Mouse (Mus musculus) lung, postnatal 25 days (tissue): ENCODE data around the gene Wap.
"Not testable (repeated sequence)": the region's sequence is repeated elsewhere in the genome, so short reads cannot be mapped to it uniquely, and the experiment has no call there.

Source experiments
- DNase-seq: peaks from one replicate; pipeline ENCODE4 v3.0.0; 2022; ENCODE audit warnings: low spot score

Wap gene

DNA sequence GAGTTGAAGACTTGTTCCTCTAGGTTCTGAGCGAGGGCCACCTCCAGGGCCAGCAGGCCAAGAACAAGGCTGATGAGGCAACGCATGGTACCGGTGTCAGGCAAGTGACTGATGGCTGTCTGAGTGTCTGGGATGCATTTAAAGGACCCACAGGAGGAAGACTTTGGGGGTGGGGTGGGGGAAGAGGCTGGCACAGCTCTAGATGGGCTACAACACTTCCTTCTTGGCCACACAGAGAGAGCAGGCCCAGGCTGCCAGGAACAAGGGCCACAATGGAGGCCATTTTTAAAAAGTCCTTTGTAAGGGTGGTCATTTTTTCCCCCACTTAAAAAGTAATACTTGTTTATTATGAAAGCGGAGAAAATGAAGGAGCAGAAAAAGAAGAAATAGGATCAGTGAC lies at the start of gene Wap:
Gene Wap, minus strand, starts transcription at position 101 of the 400 bp plus-strand sequence.
- no peak for DNase-seq

DNA sequence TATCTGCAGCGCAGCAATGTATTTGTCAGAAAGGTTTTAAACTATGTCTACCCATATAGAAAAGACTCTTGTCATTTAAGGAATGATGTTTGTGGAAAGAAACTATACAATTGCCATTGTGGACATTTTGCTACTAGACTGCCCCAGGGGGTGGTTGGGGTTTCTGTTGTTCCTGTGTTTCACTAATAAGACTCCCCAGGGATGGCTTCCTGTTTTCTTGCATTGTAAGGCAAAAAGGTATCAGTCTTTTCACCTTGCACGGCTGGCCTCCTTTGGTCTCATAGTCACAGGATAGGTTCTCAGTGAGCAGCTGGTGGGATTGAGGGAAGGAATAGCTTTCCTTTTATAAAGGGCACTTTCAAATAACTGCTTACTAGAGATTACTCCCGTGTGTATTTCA lies 46.3 kb upstream of the Wap start:
- DNase-seq, result no peak

DNA sequence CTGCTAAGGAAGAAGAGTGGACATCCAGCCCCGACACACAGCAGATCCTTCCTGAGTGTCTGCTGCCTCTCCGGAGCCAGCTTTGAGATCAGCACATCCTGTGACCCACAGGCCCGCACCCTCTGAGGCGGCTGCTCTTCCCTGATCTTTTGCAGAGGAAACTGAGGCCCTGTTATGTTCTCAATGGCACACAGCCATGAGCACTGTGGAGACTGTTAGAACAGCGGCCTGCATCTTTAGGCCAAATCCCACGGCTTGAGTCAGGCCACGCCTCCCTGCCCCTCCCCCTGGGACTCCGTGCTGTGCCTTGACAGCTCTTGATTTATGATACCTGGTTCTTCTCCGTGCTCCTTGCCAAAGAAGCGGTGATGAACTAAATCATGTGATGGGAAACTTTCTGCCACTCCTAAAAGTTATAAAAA lies 42.0 kb upstream of the Wap start:
- DNase-seq, result peak; percentile 69

DNA sequence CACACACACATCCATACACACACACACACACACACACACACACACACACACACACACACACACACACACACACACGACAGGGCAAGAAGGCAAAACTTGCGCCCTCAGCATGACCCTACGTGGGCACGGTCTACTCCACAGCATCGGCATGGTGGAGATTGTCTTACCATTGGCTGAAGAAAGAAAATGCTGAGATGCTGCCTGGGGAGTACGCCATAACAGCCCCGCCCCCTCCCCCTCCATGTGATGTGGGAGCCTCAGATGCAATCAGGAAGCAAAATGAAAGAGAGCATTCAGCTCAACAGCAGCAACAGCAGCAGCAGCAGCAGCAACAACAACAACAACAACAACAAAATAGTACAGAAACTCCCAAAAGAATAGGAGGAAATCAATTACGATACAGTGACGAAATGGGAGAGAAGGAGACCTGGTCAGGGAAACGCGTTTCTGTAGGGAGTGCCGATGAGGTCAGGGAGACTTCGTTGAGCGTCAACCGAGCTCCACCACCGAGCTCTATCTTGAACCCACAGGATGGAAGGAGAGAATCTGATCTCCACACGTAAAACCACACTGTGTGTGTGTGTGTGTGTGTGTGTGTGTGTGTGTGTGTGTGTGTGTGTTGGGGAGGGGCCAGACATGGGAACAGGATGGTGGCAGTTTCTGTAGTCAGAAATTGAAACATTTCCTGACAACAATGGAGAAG lies 41.4 kb upstream of the Wap start:
- DNase-seq, result no peak

DNA sequence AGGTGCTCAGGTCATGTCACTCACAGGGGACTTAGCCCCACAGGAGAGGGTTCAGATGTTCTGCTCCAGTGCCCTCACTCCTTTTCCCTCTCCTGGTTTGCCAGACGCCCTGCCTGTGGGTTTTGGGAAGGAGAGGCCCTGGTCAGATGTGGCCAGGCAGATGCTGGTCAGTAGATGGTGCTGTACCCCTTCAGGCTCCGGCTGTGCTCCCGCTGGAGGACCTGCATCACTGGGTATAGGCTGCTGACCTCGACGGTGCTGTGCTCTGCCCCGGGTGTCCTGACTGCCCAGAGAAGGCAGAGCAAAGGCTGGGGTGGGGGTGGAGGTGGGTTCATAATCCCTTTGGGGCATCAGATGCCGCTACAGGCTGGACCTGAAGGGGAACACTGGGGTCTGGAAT lies 39.1 kb upstream of the Wap start:
- DNase-seq, result peak; percentile 20

DNA sequence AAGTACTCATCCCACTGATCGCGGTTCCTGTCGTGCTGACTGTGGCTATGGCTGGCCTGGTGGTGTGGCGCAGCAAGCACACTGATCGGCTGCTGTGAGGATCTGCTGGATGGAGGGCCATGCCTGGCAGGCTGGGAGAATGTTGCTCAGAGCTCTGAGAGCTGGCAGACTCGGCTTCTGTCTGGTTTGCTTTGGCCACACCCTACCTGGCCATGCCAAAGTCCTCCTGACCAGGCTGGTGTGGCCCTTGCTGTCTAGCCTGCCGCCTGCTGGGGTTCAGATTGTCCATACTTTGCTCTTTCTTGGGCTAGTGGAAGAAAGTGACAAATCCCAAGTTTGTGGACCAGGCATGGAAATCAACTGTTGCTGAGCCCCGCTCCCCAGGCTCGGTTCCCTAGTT lies 38.2 kb upstream of the Wap start:
- no peak for DNase-seq

DNA sequence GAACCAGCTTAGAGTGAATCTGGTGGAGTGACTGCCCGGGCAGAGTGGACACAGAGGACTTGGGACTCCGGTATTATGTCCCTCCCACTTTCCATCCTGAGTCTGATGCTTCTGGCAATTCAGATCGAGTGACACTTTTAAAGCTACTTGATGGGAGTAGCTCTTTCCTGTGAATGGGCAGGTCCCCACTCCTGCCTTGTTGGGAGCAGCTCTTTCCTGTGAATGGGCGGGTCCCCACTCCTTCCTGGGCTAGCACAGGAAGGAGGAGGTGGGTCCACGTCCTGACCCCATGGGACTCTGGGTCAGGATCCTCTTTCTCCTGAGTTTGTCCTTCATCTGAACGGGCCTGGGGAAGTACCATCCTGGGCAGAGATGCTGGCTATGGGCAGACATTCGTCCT lies 37.0 kb upstream of the Wap start:
- DNase-seq, result peak; percentile 46

DNA sequence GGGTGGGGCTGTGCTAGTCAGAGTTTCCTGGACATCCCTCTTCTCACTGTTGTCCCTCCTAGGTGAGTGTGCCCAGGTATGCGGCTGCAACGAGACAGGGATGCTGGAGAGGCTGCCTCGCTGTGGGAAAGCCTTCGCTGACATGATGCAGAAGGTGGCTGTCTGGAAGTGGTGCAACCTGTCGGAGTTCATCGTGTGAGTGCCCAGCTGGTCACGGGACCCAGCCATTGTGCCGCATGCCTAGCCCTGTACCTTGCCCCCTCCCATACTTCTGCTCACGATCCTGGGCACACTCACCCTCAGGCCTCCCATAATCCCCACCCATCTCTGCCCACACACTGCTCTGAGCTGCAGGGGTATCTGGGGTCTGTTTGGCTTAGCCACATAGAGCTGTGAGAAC lies 36.3 kb upstream of the Wap start:
- no peak for DNase-seq

DNA sequence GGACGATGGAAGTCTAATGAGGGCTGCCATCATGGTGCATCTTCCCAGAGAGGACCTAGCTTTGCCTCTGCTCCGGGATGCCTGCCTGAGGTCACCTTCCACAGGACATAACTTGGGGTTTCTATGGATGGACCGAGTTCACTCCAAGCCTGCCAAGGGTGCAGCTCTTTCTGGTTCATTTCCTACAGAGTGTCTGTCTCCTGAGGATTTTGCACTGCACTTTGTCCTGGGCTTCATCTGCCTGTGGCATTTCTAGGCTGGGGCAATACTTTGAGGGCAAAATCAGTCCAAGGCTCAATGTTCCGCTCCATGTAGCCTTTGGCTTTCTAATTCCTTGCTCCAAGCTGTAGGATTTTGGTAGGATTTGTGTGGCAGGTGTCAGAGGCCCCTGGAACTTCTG lies 32.4 kb upstream of the Wap start:
- no peak for DNase-seq

DNA sequence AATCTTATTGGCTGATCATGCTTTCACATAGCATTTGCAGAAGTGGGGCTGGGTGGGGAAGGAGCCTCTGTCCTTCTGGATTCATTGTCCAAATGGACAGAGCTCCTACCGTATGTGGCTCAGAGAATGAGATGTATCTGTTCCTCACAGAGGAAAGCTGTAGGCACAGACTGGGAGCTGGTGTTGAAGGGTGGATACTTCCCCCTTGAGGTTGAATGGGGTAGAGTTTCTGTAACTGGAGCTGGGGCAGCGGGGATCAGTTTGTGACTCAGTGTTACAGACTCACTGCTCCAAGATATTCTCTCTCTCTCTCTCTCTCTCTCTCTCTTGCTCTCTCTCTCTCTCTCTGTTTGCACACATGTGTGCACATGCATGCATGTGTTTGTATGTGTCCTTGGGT lies 31.6 kb upstream of the Wap start:
- DNase-seq, result no peak

DNA sequence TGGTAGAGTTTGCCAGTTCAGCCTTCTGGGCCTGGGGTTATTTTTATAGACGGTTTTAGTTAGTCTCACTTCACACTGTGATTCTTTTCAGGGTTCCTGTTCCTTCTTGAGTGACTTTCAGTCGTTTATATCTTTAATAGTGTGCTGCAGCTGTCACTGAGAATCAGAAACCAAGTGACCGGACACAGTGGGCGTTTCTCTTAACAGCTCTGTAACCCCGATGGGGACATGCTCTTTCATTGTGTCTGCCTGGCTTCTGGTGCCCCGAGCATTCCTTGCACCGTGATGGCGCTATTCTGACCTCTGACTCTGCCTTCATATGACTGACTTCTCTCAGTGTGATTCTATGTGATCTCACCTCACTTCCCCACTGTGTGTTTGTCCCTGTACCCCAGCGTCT lies 30.6 kb upstream of the Wap start:
- DNase-seq, result no peak

DNA sequence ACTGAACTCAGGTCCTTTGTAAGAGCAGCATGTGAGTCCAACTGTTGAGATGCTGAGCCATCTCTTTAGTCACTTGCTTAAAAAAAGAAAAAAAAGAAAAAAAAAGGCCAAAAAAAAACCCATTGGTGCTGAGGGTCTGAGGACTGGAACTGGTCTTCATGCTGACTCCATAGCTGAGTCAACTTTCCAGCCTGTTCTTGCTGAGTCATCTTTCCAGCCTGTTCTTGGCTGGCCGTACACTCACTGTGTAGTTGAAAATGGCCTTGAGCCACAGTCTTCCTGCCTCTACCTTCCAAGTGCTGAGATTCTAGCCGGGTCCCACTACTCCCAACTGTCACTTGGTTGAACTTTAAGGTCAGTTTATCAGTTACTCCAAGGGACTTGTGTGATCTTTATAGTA lies 28.2 kb upstream of the Wap start:
- no peak for DNase-seq

DNA sequence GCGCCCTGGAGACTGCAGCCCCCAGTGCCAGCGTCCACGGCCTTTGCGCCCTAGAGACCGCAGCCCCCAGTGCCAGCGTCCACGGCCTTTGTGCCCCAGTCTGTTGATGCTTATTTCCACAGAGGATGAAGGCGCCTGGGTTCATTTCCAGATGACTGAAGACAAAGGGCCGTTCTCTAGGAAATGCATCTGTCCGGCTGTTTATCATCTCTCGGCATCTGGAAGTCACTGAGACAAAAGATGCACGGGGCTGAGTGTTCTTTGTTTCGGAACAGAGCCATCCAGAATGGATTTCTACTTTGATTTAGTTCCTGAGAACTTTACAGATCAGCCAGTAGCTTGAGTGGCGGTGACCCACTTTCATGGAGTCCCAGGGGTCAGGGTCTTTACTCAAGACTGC lies 22.8 kb upstream of the Wap start:
- no peak for DNase-seq

DNA sequence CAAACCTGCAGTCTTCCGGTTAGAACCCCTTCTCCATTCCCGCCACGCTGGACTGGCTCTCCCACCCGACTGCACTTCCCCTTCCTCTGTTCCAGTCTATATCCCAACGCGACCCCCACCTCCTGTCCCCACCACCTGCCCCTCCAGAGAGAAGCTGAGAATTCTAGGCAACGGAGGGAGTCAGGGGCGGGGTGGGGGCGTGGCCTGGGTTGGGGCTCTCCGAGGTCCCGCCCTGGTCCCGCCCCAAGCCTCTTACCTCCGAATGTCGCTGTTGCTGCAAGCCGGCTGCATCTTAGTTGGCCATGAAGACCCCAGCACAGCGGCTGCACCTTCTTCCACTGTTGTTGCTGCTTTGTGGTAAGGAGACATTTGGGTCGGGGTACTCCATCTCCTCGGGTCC lies 19.8 kb upstream of the Wap start, which contains the start of gene Ramp3:
Gene Ramp3, plus strand, starts transcription at position 251 of the 400 bp plus-strand sequence.
- DNase-seq, result no peak

DNA sequence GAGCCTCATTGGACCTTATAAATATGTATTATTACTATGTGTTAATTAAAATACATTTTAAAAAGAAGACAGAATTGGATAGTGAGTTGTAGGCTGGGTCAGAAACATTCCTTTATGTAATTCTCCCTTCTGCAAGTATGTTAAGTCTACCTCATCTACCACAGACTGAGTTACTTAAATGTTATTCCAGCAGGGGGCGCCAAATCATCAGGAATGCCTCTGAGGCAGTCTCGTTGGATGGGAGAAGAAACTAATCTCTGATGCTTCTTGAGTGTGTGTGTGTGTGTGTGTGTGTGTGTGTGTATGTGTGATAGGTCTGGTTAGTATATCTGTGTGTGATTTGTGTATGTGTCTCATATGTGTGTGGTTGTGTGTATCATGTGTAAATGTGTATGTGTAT lies 16.5 kb upstream of the Wap start:
- DNase-seq, result peak; percentile 79

DNA sequence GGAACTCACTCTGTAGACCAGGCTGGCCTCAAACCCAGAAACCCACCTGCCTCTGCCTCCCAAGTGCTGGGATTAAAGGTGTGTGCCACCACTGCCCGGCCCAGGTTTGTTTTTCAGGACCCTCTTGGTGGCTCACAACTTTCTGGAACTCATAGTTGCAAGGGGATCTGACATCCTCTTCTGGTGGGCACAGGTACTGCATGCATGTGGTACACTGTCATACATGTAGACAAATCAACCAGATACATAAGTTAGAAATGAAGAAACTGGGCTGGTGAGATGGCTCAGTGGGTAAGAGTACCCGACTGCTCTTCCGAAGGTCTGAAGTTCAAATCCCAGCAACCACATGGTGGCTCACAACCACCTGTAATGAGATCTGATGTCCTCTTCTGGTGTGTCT lies 14.5 kb upstream of the Wap start:
- DNase-seq, result not testable (repeated sequence)

DNA sequence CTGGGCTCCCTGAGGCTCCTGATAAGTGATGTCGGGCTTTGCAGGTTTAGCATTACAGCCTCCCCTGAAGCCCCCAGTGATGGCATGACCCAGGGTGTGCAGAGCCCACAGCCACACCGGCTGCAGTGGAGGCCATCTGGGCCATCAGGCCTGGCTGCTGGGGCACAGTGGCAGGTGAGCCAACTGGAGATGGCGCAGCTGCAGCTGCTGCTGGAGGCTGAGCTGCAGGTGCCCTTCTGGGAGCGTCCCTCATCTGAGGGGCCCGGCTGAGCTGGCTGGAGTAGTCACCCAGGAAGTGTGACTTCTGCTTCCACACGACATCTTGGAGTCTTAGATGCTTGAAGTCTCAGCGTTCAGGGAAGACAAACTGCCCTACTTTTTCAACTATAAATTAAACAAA lies 12.1 kb upstream of the Wap start:
- DNase-seq, result no peak

DNA sequence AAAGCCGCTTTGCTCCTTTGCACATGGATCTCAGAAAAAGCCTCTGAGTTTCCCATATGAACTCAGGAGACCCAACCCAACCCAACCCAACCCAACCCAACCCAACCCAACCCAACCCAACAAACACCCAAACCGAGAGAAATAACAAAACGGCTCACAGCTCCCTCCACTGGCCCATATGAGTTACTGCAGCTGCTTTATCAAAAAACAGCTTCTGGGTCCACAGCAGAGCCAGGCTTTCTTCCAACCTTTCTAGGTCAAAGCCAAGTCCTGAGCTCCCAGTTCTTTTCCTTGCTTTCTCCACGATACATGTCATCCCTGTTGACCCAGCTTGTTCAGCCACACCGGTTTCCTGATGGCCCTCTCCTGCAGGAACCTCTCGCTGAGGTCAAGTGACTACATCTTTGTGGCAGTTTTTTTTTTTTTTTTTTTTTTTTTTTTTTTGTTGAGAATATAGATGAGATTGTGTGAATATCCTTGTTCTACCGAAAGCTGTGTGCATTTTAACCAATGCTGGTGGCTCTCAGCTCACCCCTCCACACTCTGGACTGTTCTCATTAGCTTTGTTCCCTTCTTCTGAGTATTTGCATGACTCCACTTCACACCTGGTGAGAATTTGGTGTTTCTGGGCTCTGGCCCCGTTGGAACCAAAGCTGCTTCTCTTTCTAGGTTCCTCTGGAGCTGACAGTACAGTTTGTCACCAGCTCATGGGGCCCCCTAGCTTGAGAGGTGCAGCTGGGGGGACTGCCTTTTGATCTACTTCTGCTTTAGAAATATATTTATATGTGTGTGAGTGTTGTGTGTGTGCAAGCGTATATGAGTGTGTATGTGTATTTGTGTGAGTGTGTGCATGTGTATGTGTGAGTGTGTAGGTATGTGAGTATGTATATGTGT lies 9.6 kb upstream of the Wap start:
- DNase-seq, result no peak

DNA sequence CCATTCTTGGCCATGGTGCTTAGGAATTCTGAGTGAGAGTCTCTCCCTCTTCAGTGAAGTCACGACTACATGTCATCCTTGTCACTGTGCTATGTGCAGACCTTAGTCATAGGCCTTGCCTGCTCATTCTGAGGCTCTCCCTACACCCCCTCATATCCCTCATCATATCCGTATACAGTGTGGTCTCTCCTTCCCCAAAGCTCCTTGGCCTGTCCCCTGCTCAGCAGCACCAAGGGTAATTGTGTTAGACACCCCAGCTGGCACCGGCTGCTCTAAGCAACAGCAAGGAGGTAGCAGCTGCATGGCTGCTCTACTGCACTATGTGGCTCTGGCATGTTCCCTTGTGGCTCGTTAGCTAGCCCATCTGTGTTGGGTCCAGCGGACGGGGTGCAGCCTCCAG lies 6.1 kb upstream of the Wap start:
- no peak for DNase-seq

DNA sequence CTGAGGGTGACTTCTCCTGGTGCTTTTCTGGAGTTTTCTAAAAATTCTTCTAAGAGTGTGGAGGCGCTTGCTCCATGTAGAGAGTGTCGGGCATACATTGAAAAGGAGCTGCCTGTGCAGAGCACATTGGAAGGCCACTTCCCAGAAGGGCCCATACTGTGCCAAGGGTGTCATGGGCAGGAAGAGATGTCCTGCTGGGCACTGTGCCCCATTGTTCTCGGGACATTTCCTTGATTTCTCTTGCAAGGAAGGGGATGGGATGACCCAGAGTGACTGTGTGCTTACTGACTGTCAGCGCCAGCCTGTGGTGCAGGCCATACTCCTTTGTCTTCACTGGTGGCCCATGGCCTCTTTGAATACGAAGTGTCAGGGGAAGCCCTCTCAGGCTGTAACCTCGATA lies 635 bp upstream of the Wap start:
- peak; percentile 31 for DNase-seq

DNA sequence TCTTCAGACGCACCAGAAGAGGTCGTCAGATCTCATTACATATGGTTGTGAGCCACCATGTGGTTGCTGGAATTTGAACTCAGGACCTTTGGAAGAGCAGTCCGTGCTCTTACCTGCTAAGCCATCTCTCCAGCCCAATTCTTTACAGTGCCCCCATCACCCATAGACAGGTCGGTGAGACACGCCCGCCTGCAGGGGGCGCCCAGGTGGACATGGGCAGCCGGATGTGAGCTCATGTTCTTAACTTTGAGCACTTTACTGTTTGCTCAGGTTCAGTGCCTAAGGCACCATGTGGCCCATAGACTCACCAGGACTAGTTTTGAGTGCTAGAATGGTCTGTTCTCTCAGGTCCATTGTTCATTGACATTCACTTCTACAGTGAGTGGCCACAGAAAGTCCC lies 2.3 kb downstream of the Wap start:
- DNase-seq, result no peak

DNA sequence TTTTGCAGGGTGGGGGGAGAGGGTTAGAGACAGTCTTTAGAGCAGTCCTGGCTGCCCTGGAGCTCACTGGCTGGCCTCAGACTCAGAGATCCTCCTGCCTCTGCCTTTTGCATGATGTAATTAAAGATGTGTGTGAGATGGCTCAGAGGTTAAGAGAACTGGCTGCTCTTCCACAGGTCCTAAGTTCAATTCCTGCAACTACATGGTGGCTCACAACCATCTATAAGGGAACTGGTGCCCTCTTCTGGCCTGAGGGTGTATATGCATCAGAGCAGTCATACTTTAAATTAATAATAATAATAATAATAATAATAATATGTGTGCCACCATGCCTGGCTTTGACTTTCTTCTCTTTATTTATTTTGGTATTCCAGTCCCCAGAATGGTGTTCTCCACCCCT lies 8.8 kb downstream of the Wap start:
- DNase-seq, result peak; percentile 20

DNA sequence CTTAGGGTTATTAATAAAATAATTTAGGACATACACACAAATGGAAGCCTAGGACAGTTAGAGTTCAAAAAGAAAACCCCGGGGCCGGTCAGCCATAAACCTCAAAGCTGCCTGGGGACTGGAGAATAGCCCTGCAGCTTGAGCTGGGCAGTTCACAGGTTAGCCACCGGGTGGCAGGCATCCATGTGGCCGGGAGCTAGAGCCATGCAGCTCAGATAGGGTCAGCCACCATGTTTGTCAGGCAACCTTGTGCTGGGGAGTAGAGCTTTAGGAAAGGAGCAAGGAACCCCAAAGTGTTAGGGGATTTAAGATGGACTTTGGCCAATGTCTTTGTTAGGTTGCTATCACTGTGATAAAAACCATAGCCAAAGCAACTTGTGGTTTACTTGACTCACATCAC lies 9.9 kb downstream of the Wap start:
- peak; percentile 39 for DNase-seq

DNA sequence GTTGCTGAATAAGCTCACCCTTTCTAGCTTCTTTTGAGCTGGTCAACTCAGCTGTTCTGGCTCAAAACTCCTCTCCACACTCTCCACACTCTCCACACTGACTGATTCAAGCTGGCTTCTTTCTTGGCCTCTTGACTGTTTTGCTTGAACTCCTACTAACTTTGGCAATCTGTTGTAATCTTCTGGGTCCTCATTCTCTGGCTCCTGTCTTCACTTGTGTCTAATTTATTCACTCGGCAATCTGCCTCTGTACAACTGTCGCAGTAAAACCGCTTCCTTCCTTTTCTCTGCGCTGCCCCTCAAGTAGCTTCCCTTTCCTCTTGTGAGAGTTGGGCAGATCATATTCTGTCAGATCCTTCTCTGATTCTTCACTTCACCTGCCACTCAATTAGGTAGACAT lies 10.7 kb downstream of the Wap start:
- peak; percentile 30 for DNase-seq
